Mouse (Mus musculus): Measurements from ENCODE around the gene Rasgrf1. TPM values are rescaled to one million over a fixed set of nuclear protein-coding genes. Genes with fewer than 3 reads are reported as not detected.

Rasgrf1 gene
- polyA plus RNA-seq, 1 experiment from 2014 or later, result 0.13 TPM

GRCm38 (mm10) chr9:89882583-89882982 lies 27.1 kb upstream of the Rasgrf1 start:
- Histone ChIP-seq H3K36me3 (no peaks in the 10 kb centered on the region), H3K9me3 (peaks cover 17% of the 10 kb centered on the region), H3K27me3 (ENCODE audit: insufficient read depth, poor library complexity, severe bottlenecking) (peaks cover 73% of the 10 kb centered on the region), H3K27ac (no peak overlapping the region), H3K4me1 (0 out of 2 replicates have a peak, but pooled peaks cover 3% of the 10 kb centered on the region), H3K4me3 (no peak overlapping the region)
- no peak for DNase-seq (ENCODE audit: low spot score)
- WGBS, result 46% methylated on average over 7 of the region's 7 CpGs

GRCm38 (mm10) chr9:89885701-89886218 lies 23.9 kb upstream of the Rasgrf1 start:
- Histone ChIP-seq H3K4me1 (no peaks in the 10 kb centered on the region), H3K27me3 (ENCODE audit: insufficient read depth, poor library complexity, severe bottlenecking) (peaks cover 55% of the 10 kb centered on the region), H3K4me3 (no peak overlapping the region), H3K9me3 (peaks cover 6% of the 10 kb centered on the region), H3K27ac (no peak overlapping the region), H3K36me3 (no peaks in the 10 kb centered on the region)
- DNase-seq (ENCODE audit: low spot score), result no peak
- WGBS, result 32% methylated on average over 7 of the region's 7 CpGs

GRCm38 (mm10) chr9:89891534-89892293 lies 18.0 kb upstream of the Rasgrf1 start:
- peaks cover 9% of the 10 kb centered on the region; the same call in 1 of the 2 replicates for H3K4me1 ChIP-seq
- DNase-seq (ENCODE audit: low spot score), result peak; percentile 67
- no peak overlapping the region for H3K4me3 ChIP-seq
- WGBS, result 66% methylated on average over 10 of the region's 10 CpGs
- no peaks in the 10 kb centered on the region for H3K9me3 ChIP-seq
- H3K36me3 ChIP-seq, result no peaks in the 10 kb centered on the region
- H3K27ac ChIP-seq, result no peak overlapping the region
- peaks cover 14% of the 10 kb centered on the region; the same call in 1 of the 2 replicates for H3K27me3 ChIP-seq (ENCODE audit: insufficient read depth, poor library complexity, severe bottlenecking)

DNA sequence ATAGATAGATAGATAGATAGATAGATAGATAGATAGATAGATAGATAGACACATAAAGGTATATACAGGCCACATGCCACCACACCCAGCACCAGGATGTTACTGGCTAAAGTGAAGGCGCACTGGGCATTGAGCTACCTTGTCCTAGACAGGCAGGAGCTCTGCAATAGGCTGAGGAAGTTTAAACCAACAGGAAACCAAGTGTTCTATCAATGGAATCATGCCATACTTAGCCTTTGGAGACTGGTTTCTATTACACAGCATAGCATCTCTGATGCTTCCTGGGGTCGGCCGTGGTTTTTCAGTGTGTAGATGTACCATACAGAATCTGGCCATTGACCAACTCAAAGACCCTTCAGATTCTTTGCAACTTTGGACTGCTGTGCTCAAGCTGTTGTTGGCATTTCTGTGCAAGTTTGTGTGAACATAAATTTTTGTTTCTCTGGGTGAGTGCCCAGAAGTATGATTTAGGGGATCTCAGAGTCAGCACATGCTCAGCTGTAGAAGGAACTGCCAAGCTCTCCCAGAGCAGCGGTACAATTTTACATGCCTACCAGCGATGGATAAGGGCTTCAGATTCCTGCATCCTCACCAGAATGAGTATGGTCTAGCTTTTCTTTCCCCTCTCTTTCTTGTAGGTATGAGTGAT lies 17.0 kb upstream of the Rasgrf1 start:
- no peak for DNase-seq (ENCODE audit: low spot score)
- Histone ChIP-seq H3K9me3 (no peaks in the 10 kb centered on the region), H3K36me3 (no peaks in the 10 kb centered on the region), H3K4me1 (peaks cover 9% of the 10 kb centered on the region; the same call in 1 of the 2 replicates), H3K4me3 (no peak overlapping the region), H3K27ac (no peak overlapping the region), H3K27me3 (ENCODE audit: insufficient read depth, poor library complexity, severe bottlenecking) (peaks cover 4% of the 10 kb centered on the region; the same call in 1 of the 2 replicates)
- 89% methylated on average over 5 of the region's 5 CpGs for WGBS

GRCm38 (mm10) chr9:89900111-89900824 lies 9.4 kb upstream of the Rasgrf1 start:
- 36% methylated on average over 14 of the region's 14 CpGs for WGBS
- H3K4me1 ChIP-seq, result no peaks in the 10 kb centered on the region
- H3K9me3 ChIP-seq, result no peaks in the 10 kb centered on the region
- no peak overlapping the region for H3K4me3 ChIP-seq
- 0 out of 2 replicates have a peak, but pooled peaks cover under 1% of the 10 kb centered on the region for H3K27me3 ChIP-seq (ENCODE audit: insufficient read depth, poor library complexity, severe bottlenecking)
- DNase-seq (ENCODE audit: low spot score), result no peak
- H3K36me3 ChIP-seq, result no peaks in the 10 kb centered on the region
- no peak overlapping the region for H3K27ac ChIP-seq

DNA sequence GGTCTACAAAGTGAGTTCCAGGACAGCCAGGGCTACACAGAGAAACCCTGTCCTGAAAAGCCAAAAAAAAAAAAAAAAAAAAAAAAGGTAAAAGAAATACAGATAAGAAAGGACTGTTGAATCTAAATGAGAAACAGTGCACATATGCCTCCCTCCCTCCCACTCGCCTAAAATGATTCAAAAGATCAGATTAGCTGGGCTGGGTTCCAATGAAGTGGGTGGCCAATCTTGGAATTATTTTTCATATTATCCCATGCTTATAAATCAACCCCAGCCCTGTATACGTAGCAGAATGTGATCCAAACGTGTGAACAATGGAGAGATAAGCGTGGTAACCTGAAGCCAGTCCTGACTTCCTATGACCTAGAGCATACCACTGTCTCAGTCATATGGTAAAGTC lies 8.5 kb upstream of the Rasgrf1 start:
- Histone ChIP-seq H3K27me3 (ENCODE audit: insufficient read depth, poor library complexity, severe bottlenecking) (peaks cover 9% of the 10 kb centered on the region), H3K27ac (no peak overlapping the region), H3K4me1 (no peaks in the 10 kb centered on the region), H3K9me3 (no peaks in the 10 kb centered on the region), H3K36me3 (no peaks in the 10 kb centered on the region), H3K4me3 (no peak overlapping the region)
- DNase-seq (ENCODE audit: low spot score), result no peak
- WGBS, result 53% methylated on average over 4 of the region's 4 CpGs

DNA sequence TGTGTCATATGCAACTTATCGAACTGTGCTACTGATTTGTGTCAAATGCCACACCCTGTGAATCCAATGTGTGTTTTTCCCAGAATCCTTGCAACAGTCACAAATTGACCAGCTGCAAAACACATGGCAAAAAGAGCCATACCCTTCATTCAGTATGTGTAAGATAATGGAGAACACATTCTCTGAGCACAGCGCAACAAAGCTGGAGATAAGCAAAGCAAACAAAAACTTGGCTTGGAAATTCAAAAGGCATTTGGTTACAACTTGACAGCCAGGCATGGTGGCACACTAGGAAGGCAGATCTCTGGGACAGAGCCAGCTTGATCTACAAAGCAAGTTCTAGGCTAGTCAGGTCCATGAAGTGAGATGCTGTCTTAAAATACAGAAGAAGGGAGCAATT lies 6.9 kb upstream of the Rasgrf1 start:
- Histone ChIP-seq H3K36me3 (no peaks in the 10 kb centered on the region), H3K9me3 (no peaks in the 10 kb centered on the region), H3K4me1 (no peaks in the 10 kb centered on the region), H3K27me3 (ENCODE audit: insufficient read depth, poor library complexity, severe bottlenecking) (peaks cover 26% of the 10 kb centered on the region), H3K4me3 (no peak overlapping the region), H3K27ac (no peak overlapping the region)
- 35% methylated on average over 2 of the region's 2 CpGs for WGBS
- no peak for DNase-seq (ENCODE audit: low spot score)

GRCm38 (mm10) chr9:89906645-89907044 lies 3.1 kb upstream of the Rasgrf1 start:
- peaks cover 26% of the 10 kb centered on the region for H3K4me1 ChIP-seq
- no peak overlapping the region for H3K4me3 ChIP-seq
- peaks cover 64% of the 10 kb centered on the region for H3K27me3 ChIP-seq (ENCODE audit: insufficient read depth, poor library complexity, severe bottlenecking)
- H3K9me3 ChIP-seq, result no peaks in the 10 kb centered on the region
- DNase-seq (ENCODE audit: low spot score), result no peak
- no peak overlapping the region for H3K27ac ChIP-seq
- H3K36me3 ChIP-seq, result no peaks in the 10 kb centered on the region

GRCm38 (mm10) chr9:89907941-89908340 lies 1.8 kb upstream of the Rasgrf1 start:
- peaks cover 29% of the 10 kb centered on the region for H3K4me1 ChIP-seq
- DNase-seq (ENCODE audit: low spot score), result no peak
- no peak overlapping the region for H3K27ac ChIP-seq
- peaks cover 77% of the 10 kb centered on the region for H3K27me3 ChIP-seq (ENCODE audit: insufficient read depth, poor library complexity, severe bottlenecking)
- no peaks in the 10 kb centered on the region for H3K36me3 ChIP-seq
- no peaks in the 10 kb centered on the region for H3K9me3 ChIP-seq
- no peak overlapping the region for H3K4me3 ChIP-seq

DNA sequence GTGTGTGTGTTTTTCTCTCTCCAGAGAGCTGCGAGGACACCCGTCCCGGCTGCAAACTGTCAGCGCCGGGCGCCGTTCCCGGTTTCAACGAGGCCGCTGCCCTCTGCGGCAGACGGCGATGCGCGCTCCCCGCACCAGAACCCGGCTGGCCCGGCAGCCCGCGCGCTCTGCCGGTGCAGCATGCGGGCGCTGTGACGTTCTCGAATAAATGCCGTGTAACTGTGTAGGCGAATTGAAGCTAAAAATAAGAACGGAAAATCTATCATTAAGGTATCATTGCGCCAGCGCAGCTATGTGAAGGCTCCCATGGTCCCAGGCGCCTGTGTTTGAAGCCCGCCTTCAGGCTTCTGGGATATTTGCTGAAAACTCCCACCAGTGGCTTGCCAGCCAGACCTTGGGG lies 1.1 kb upstream of the Rasgrf1 start:
- DNase-seq (ENCODE audit: low spot score), result no peak
- Histone ChIP-seq H3K4me1 (peaks cover 29% of the 10 kb centered on the region), H3K27ac (no peak overlapping the region), H3K4me3 (peak overlapping the region; percentile 67), H3K27me3 (ENCODE audit: insufficient read depth, poor library complexity, severe bottlenecking) (peaks cover 84% of the 10 kb centered on the region), H3K36me3 (no peaks in the 10 kb centered on the region), H3K9me3 (no peaks in the 10 kb centered on the region)
- 0% methylated on average over 33 of the region's 33 CpGs for WGBS

GRCm38 (mm10) chr9:89910011-89910400 lies 298 bp downstream of the Rasgrf1 start:
- Histone ChIP-seq H3K27me3 (ENCODE audit: insufficient read depth, poor library complexity, severe bottlenecking) (peaks cover 98% of the 10 kb centered on the region), H3K4me1 (peaks cover 29% of the 10 kb centered on the region), H3K9me3 (no peaks in the 10 kb centered on the region), H3K4me3 (peak overlapping the region; percentile 67), H3K36me3 (no peaks in the 10 kb centered on the region), H3K27ac (no peak overlapping the region)
- under 1% methylated on average over 26 of the region's 26 CpGs for WGBS
- DNase-seq (ENCODE audit: low spot score), result no peak

DNA sequence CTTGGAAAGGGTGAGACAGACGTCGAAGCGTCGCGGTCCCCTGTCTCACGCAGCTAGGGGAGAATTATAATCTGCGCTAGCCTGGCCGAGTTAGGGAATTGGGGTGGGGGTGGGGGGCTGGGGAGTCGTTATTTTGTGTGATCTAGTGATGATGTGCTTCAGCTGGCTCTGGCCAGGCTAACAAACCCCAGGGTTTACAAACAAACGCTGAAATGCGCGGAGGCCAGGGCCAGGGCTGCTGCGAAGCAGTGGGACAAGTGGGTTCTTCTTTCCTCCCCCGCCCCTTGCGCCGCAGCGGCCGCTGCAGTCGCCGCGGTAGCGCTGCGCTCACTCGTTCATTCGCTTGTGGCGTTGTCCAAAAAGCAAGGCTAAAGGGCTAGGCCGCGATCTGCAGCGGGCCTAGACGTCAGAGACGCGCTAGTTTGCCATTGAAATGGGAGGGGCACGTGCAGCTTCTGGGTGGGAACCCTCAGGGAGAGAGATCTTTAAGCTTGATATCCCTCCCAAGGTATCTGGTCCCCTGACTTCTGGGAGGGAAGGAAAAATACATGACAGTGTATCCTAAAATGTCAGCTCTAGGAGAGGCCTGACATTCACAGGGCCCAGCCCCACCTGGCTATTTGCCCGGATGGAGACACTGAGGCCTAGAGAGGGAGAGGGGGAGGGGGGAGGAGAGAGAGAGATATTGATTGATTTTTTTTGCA lies 1.2 kb downstream of the Rasgrf1 start:
- peaks cover 29% of the 10 kb centered on the region for H3K4me1 ChIP-seq
- peaks cover 95% of the 10 kb centered on the region for H3K27me3 ChIP-seq (ENCODE audit: insufficient read depth, poor library complexity, severe bottlenecking)
- 1% methylated on average over 34 of the region's 34 CpGs for WGBS
- no peaks in the 10 kb centered on the region for H3K9me3 ChIP-seq
- no peak for DNase-seq (ENCODE audit: low spot score)
- peak overlapping the region; percentile 67 for H3K4me3 ChIP-seq
- H3K36me3 ChIP-seq, result no peaks in the 10 kb centered on the region
- no peak overlapping the region for H3K27ac ChIP-seq
